Mouse (Mus musculus): ENCODE measurements around the gene Samhd1. TPM values are rescaled to one million over a fixed set of nuclear protein-coding genes. Genes with fewer than 3 reads are reported as not detected.
A peak's percentile ranks its signal among the peaks of the same experiment; 100 is the strongest.

Gene Samhd1
- polyA plus RNA-seq, 1 experiment from 2014 or later: 12.6 TPM

GRCm38 (mm10) chr2:157074772-157075171 is 60.3 kb downstream of the Samhd1 start:
- no peaks in the 10 kb centered on the region for H3K9me3 ChIP-seq
- peaks cover 81% of the 10 kb centered on the region for H3K4me1 ChIP-seq
- H3K36me3 ChIP-seq: peaks cover 8% of the 10 kb centered on the region
- H3K4me3 ChIP-seq: peak overlapping the region; percentile 14
- peak overlapping the region; percentile 92 for H3K4me2 ChIP-seq (replicated peaks)
- WGBS: 44% methylated on average over 5 of the region's 5 CpGs
- H3K9ac ChIP-seq (replicated peaks): peak overlapping the region; percentile 4; the same call in 1 of the 2 replicates
- H3K27ac ChIP-seq (replicated peaks): peak overlapping the region; percentile 68; the same call in 1 of the 2 replicates
- no peak for ATAC-seq (replicated peaks)
- no peaks in the 10 kb centered on the region for H3K27me3 ChIP-seq

- no peak for ATAC-seq (replicated peaks)
- Histone ChIP-seq H3K4me3 (peak overlapping the region; percentile 14), H3K9me3 (no peaks in the 10 kb centered on the region), H3K4me1 (peaks cover 83% of the 10 kb centered on the region), H3K27ac (replicated peaks) (peak overlapping the region; percentile 68), H3K4me2 (replicated peaks) (peak overlapping the region; percentile 92), H3K27me3 (no peaks in the 10 kb centered on the region), H3K36me3 (peaks cover 8% of the 10 kb centered on the region), H3K9ac (replicated peaks) (peak overlapping the region; percentile 4; the same call in 1 of the 2 replicates)
- WGBS: 56% methylated on average over 9 of the region's 9 CpGs
Observed at GRCm38 (mm10) chr2:157074186-157074724, 60.8 kb downstream of the Samhd1 start.

GRCm38 (mm10) chr2:157073378-157074052 is 61.5 kb downstream of the Samhd1 start:
- Histone ChIP-seq H3K36me3 (peaks cover 8% of the 10 kb centered on the region), H3K9me3 (no peaks in the 10 kb centered on the region), H3K9ac (replicated peaks) (peak overlapping the region; percentile 4; the same call in 1 of the 2 replicates), H3K27ac (replicated peaks) (peak overlapping the region; percentile 68; the same call in 1 of the 2 replicates), H3K4me3 (no peak overlapping the region), H3K4me1 (peaks cover 91% of the 10 kb centered on the region), H3K27me3 (no peaks in the 10 kb centered on the region), H3K4me2 (replicated peaks) (no peak overlapping the region)
- ATAC-seq (replicated peaks): no peak
- WGBS: 82% methylated on average over 9 of the region's 9 CpGs

- H3K4me2 ChIP-seq (replicated peaks): no peak overlapping the region
- H3K27ac ChIP-seq (replicated peaks): no peak overlapping the region
- H3K27me3 ChIP-seq: no peaks in the 10 kb centered on the region
- H3K9ac ChIP-seq (replicated peaks): no peak overlapping the region
- 75% methylated on average over 9 of the region's 9 CpGs for WGBS
- no peak for ATAC-seq (replicated peaks)
- peaks cover 8% of the 10 kb centered on the region for H3K36me3 ChIP-seq
- H3K4me3 ChIP-seq: no peak overlapping the region
- no peaks in the 10 kb centered on the region for H3K9me3 ChIP-seq
- peaks cover 98% of the 10 kb centered on the region for H3K4me1 ChIP-seq
Observed at GRCm38 (mm10) chr2:157072316-157072990, 62.6 kb downstream of the Samhd1 start.

GRCm38 (mm10) chr2:157071556-157071955 is 63.5 kb downstream of the Samhd1 start:
- Histone ChIP-seq H3K27me3 (no peaks in the 10 kb centered on the region), H3K9ac (replicated peaks) (peak overlapping the region; percentile 8; the same call in 1 of the 2 replicates), H3K4me1 (peaks cover 98% of the 10 kb centered on the region), H3K36me3 (peaks cover 8% of the 10 kb centered on the region), H3K27ac (replicated peaks) (peak overlapping the region; percentile 35; the same call in 1 of the 2 replicates), H3K4me3 (no peak overlapping the region), H3K4me2 (replicated peaks) (0 out of 2 replicates have a peak overlapping the region, but pooled peaks have one; percentile 7), H3K9me3 (no peaks in the 10 kb centered on the region)
- 37% methylated on average over 2 of the region's 2 CpGs for WGBS
- ATAC-seq (replicated peaks): no peak

GRCm38 (mm10) chr2:157070365-157070764 is 64.7 kb downstream of the Samhd1 start:
- Histone ChIP-seq H3K27ac (replicated peaks) (peak overlapping the region; percentile 35), H3K4me1 (peaks cover 95% of the 10 kb centered on the region), H3K4me2 (replicated peaks) (0 out of 2 replicates have a peak overlapping the region, but pooled peaks have one; percentile 1), H3K27me3 (no peaks in the 10 kb centered on the region), H3K4me3 (no peak overlapping the region), H3K36me3 (peaks cover 8% of the 10 kb centered on the region), H3K9me3 (no peaks in the 10 kb centered on the region), H3K9ac (replicated peaks) (peak overlapping the region; percentile 11; the same call in 1 of the 2 replicates)
- ATAC-seq (replicated peaks): no peak; the same call in 1 of the 2 replicates
- WGBS: 24% methylated on average over 9 of the region's 9 CpGs

GRCm38 (mm10) chr2:157069755-157070315 is 65.2 kb downstream of the Samhd1 start:
- H3K27me3 ChIP-seq: no peaks in the 10 kb centered on the region
- ATAC-seq (replicated peaks): no peak
- H3K4me2 ChIP-seq (replicated peaks): no peak overlapping the region
- WGBS: 46% methylated on average over 3 of the region's 3 CpGs
- peak overlapping the region; percentile 16; the same call in 1 of the 2 replicates for H3K9ac ChIP-seq (replicated peaks)
- H3K4me1 ChIP-seq: peaks cover 95% of the 10 kb centered on the region
- peaks cover 8% of the 10 kb centered on the region for H3K36me3 ChIP-seq
- no peak overlapping the region for H3K4me3 ChIP-seq
- no peaks in the 10 kb centered on the region for H3K9me3 ChIP-seq
- peak overlapping the region; percentile 35 for H3K27ac ChIP-seq (replicated peaks)

GRCm38 (mm10) chr2:157069355-157069735 is 65.7 kb downstream of the Samhd1 start:
- ATAC-seq (replicated peaks): no peak; the same call in 1 of the 2 replicates
- peak overlapping the region; percentile 16; the same call in 1 of the 2 replicates for H3K9ac ChIP-seq (replicated peaks)

GRCm38 (mm10) chr2:157068701-157069354 is 66.2 kb downstream of the Samhd1 start:
- no peaks in the 10 kb centered on the region for H3K9me3 ChIP-seq
- ATAC-seq (replicated peaks): no peak
- H3K9ac ChIP-seq (replicated peaks): no peak overlapping the region; the same call in 1 of the 2 replicates
- no peak overlapping the region for H3K4me3 ChIP-seq
- H3K4me1 ChIP-seq: peaks cover 95% of the 10 kb centered on the region
- peaks cover 8% of the 10 kb centered on the region for H3K36me3 ChIP-seq
- WGBS: 51% methylated on average over 14 of the region's 14 CpGs
- H3K4me2 ChIP-seq (replicated peaks): 0 out of 2 replicates have a peak overlapping the region, but pooled peaks have one; percentile 0
- H3K27ac ChIP-seq (replicated peaks): peak overlapping the region; percentile 35
- H3K27me3 ChIP-seq: no peaks in the 10 kb centered on the region

More at GRCm38 (mm10) chr2:157069355-157069735, 65.7 kb downstream of the Samhd1 start:
- Histone ChIP-seq H3K27ac (replicated peaks) (peak overlapping the region; percentile 35), H3K36me3 (peaks cover 8% of the 10 kb centered on the region), H3K9me3 (no peaks in the 10 kb centered on the region), H3K4me3 (no peak overlapping the region), H3K4me1 (peaks cover 95% of the 10 kb centered on the region), H3K4me2 (replicated peaks) (0 out of 2 replicates have a peak overlapping the region, but pooled peaks have one; percentile 0), H3K27me3 (no peaks in the 10 kb centered on the region)
- WGBS: 33% methylated on average over 3 of the region's 3 CpGs

GRCm38 (mm10) chr2:157066731-157067430 is 68.2 kb downstream of the Samhd1 start:
- 91% methylated on average over 7 of the region's 7 CpGs for WGBS
- Histone ChIP-seq H3K4me1 (peaks cover 95% of the 10 kb centered on the region), H3K4me2 (replicated peaks) (no peak overlapping the region)

GRCm38 (mm10) chr2:157065879-157066226 is 69.2 kb downstream of the Samhd1 start:
- Histone ChIP-seq H3K27ac (replicated peaks) (no peak overlapping the region), H3K4me1 (peaks cover 89% of the 10 kb centered on the region), H3K36me3 (no peaks in the 10 kb centered on the region), H3K4me3 (no peak overlapping the region), H3K27me3 (no peaks in the 10 kb centered on the region), H3K9ac (replicated peaks) (no peak overlapping the region), H3K4me2 (replicated peaks) (no peak overlapping the region), H3K9me3 (no peaks in the 10 kb centered on the region)
- ATAC-seq (replicated peaks): no peak
- WGBS: 79% methylated on average over 7 of the region's 7 CpGs

More at GRCm38 (mm10) chr2:157066731-157067430, 68.2 kb downstream of the Samhd1 start:
- no peaks in the 10 kb centered on the region for H3K9me3 ChIP-seq
- H3K27ac ChIP-seq (replicated peaks): no peak overlapping the region
- H3K4me3 ChIP-seq: no peak overlapping the region
- no peak for ATAC-seq (replicated peaks)
- no peak overlapping the region for H3K9ac ChIP-seq (replicated peaks)
- H3K27me3 ChIP-seq: no peaks in the 10 kb centered on the region
- no peaks in the 10 kb centered on the region for H3K36me3 ChIP-seq
